Comparison of ENCODE assay signal across 29 mouse cellular contexts in the genomic region with DNA sequence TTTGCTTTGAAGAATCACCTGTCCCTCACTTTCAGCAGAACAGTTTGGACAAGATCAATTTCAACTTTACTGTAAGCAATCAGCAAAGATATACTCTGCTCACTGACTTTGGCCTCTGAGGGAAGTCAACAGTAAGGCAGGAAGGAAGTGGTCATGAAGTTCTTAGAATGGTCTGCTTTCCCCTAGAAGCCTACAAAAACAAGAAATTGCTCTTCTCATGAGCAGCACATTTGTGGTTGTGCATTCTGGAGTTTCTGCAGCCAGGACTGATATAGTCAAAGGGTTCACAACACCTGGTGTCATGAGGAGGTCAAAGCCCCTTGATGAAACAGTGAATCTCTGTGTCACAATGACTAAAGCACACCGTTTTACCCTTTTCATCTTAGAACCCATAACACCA.
DNase-seq lines count a peak whose midpoint lies in the region; ATAC-seq lines count a peak whose summit lies in the region.
"Had no signal": no experiment of that assay in that cellular context is flagged by ENCODE, and none has a peak within 500 bp of the region (broad histone marks: within the 10 kb centered on the region; RNA-seq: fewer than 3 reads in every experiment).

No protein-coding gene starts in this region.

- H3K36me3 ChIP-seq in splenic B cell, adult 2 months (ENCODE audit: control insufficient read depth, insufficient read depth, low read length, poor library complexity, severe bottlenecking), result no peaks in the 10 kb centered on the region
- H3K36me3 ChIP-seq: embryonic facial prominence, embryonic 12.5 days; G1E; heart, embryonic 13.5 days; intestine, embryonic 15.5 days; limb, embryonic 13.5 days; liver, embryonic 12.5 days; midbrain, embryonic 10.5 days; neural tube, embryonic 15.5 days had no signal

- ATAC-seq in megakaryocyte, adult 5-6 weeks (ENCODE audit: poor library complexity, severe bottlenecking), result peak; percentile 63
- ATAC-seq: intestine, embryonic 15.5 days; liver, embryonic 12.5 days; midbrain, embryonic 16.5 days; Patski had no signal

- peak; percentile 1 for DNase-seq in thymus, postnatal 25 days
- no peak for DNase-seq in thymus, postnatal 4 days
- DNase-seq in T-cell, adult 2 months (ENCODE audit: low spot score), result peak; percentile 82
- DNase-seq in splenic B cell, adult 2 months (ENCODE audit: low read depth, low spot score), result peak; percentile 6
- DNase-seq in cerebellum, adult 8-10 months, result no peak
- DNase-seq in left cerebral cortex, adult 9 months (ENCODE audit: low spot score in 2 of 2), result no peak
- DNase-seq in cerebellum, postnatal 14 days, result no peak
- DNase-seq: adrenal gland, adult 8-10 months; cerebellum, adult 9-10 months; gastrocnemius, postnatal 36 days; heart, adult 2 months; heart, postnatal 14 days; kidney, adult 9 months; kidney, postnatal 25 days; layer of hippocampus, postnatal 36 days; lung, adult 18-20 months; lung, postnatal 10 days had no signal

- H3K27me3 ChIP-seq in splenic B cell, adult 2 months (ENCODE audit: control insufficient read depth, insufficient read depth, low read length, poor library complexity, severe bottlenecking), result no peaks in the 10 kb centered on the region
- H3K27me3 ChIP-seq: CH12.LX; embryonic facial prominence, embryonic 12.5 days; heart, embryonic 13.5 days; intestine, embryonic 15.5 days; limb, embryonic 13.5 days; liver, embryonic 12.5 days; neural tube, embryonic 15.5 days; Patski had no signal

Comparison
In these comparisons a context has a peak if more than half of its experiments do, and no peak if none do; other contexts are left out.
1. DNase-seq: peak in thymus, postnatal 25 days (single experiment), T-cell, adult 2 months (single experiment) and splenic B cell, adult 2 months (single experiment); none in thymus, postnatal 4 days (single experiment), cerebellum, adult 8-10 months (single experiment), left cerebral cortex, adult 9 months (0 of 2) and cerebellum, postnatal 14 days (0 of 2).